Mouse (Mus musculus): ENCODE results near the gene C2cd2.
A peak's percentile ranks its signal among the peaks of the same experiment; 100 is the strongest.

C2cd2 gene

DNA sequence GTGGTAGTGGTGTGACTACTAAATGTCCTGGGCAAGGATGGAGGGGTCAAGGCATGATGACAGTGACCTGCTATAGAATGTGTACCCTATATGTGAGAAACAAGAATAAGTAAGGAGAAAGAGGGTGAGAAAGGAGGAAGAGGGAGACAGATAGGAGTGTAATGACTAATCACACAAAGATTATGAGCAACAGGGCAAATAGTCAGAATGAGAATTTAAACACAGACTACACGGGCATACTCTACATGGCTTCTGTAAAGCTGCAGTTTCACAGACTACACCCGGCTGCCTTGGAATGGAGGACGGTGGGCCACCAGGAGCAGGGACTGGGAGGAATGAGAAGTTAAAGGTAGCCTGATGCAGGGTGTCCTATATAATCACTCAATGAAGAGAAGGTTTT, 84.9 kb downstream of the C2cd2 start:
- DNase-seq, result no peak

DNA sequence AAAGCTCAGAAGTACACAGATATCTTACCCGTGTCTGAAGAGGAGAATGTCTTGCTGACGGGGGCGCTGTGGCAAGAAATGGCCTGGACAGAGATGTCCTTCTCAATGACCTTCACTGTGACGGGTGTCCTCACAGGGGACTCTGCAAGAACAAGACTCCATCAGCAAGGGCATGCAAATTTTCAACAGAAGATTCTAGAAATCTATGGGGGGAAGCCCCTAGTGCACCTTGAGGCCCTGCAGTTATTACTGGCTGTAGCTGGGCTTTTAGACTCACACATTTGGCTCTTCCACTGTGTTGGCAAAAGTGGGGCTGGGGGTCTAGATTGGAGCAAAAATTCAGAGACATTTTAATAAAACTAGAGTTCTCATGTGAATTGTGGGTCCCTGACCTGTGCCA, 87.3 kb downstream of the C2cd2 start:
- no peak for DNase-seq

DNA sequence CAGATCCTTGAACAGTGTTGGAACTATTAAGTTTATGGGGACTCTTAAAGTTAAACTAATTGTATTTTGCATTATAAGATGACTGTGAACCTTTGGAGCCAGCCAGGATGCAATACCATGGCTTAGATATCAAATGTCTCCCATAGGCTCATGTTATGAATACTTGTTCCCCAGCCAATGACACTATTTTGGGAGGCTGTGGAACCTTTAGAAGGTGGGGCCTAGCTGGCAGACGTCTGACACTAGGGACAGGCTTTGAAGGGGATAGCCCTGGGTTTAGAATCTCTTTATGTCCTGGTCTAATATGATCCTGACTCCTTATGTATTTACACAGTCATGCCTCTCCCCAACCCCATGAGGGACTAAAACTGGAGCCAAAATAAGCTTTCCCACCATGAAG, 88.0 kb downstream of the C2cd2 start:
- no peak for DNase-seq

DNA sequence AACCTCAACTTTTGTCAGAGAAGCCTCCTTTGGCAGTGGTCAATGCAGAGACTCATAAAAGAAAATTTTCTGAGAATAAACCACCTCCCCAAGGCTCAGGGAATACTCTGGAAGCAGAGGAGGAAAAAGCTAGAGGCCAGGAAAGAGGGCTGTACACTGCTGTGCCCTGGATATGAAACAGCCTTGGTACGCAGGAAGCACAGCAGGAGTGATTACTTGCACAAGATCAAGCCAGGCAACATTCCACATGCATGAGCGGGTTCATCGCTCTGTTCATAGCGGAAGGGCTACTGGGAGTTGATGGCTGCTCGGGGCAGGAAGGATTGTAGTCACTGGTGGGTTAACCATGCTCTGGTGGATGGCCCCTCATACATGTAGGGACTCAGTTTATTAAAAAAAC, 89.7 kb downstream of the C2cd2 start:
- DNase-seq, result no peak

DNA sequence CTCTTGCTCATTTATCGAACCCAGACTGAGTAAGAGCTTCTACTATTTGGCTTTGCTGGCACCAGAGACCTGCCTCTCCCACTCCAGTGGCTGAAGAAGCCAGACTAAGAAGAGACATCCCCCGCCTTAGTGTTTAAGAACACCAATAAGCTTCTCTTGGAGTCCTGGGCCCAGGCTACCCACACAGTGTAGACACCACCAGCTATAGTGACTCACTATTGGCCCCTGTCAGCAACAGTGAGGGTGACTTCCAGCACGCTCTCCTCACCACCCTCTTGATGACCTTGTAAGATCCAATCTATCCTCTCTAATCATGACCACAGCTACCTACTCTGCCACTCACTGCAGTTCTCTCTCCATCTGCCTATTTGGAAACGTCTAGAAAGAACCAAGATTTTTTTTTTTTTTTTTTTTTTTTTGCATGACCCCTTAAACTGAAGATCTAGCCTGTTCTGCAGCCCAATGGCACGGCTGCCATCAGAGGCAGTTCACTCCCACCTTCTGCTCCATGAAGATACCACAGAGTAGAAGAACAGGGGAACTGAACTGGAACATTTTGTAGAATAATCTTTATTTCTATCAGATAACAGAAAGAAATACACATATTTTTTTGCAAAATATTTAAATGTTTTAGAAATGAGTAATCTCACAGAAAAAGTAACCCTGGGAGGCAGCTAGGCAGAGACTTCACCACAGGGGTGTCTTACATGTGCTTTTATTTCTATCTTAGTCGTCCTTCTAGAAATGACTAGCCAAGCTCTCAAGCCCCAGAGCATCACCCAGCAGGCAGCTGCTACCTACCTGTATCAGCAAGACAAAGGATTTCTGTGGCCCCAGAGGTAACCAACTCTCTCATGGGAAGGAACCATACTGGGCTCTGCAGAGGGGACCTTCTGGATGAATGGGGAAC, 93.0 kb downstream of the C2cd2 start:
- no peak for DNase-seq

DNA sequence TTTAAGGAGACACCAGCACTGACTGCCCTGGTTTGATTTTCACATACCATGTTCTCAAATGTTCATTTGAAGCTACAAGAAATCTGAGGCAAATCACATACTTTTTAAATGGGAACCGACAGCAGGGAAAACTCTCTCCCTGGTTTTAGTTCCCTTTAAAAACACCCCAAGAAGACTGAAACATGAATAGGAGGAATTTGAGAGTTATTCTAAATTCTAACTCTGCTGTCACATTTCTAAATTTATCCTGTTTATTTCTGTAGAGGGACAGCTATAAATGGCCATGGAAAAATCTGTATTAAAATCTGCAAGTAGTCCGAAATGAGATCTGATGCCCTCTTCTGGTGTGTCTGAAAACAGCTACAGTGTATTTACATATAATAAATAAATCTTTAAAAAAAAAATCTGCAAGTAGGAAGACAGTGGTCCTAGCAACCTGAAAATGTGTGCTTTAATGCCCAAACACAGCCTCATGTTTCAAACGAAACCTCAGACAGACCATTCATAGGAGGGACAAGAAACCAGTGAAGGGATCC, 98.4 kb downstream of the C2cd2 start:
- no peak for DNase-seq

DNA sequence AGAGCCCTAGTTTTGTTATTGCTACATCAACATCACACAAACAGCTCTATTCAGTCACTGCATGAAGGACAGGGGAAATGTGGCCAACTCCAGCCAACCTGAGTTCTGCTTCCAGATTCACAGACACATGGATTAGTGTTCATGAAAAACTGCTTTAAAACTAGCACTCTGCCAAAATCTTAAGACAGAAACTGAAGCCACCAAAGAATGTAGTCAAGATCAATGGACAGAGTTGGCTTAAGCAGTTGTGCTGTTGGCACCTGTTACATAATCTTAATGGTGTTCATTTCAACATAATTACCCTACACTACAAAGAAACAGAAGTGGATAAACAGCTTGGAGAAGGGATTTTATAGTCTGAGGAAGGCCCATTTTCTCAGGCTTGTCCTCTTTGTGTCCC, 106.3 kb downstream of the C2cd2 start:
- no peak for DNase-seq

DNA sequence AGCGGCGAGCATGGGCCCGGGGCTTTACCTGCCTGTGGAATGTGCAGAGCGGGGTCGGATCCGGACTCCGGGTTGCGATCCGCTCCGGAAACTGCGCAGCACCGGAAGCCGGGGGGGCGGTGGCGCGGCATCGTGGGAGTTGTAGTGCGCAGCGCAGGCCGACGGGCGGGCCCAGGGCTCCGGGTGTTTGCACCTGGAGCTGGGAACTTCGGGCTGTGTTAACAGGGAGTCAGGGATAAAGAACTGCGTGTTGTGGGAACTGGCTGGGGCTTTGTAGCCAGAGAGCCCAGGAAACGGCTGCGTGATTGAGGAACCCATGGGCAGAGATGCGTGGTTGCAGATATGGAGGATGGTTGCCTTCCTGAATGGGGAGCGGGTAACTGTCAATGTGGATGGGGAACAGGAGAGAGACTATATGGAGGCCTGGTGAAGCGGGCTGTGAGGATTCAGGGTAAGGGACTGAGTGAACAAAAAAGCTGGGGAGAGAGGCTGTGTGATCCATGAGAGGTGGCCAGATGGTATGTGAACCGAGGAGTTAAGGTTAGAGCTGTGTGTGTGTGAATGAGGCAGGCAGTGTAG, 110.6 kb downstream of the C2cd2 start, which contains the start of gene Prdm15:
Gene Prdm15, minus strand, starts transcription at position 110 of the 579 bp plus-strand sequence.
- peak; percentile 85 for DNase-seq

DNA sequence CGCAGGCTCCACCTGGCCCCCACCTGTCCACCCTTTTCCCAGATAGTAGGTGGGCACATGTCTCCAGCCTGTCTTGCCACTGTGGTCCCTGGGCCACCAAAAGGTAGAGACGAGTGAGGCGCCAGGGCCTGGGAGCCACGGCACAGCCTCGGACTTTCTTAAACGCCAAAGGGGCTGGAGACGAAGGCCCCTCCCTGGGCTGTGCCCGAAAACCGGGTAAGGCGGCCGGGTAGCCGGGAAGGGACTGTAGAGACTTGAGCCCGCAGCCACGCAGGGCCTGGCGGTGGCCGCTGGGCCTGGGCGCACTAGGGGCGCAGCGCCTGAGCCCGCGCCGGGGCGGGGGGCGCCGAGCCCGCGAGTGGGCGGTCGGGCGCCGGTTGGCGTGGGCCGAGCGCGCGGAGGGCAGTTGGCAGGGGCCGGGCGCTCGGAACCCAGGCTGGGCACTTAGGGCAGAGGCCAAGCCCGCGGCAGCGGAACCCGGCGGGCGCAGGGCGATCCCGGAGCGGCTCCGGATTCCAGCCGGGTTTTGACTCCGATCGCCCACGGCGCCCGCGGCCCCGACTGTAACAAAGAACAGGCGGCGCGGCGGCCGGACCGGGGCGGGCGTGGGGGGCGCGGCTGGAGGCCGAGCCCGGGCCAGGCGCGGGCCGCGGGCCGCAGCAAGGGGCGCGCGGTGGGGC, 111.2 kb downstream of the C2cd2 start:
- peak; percentile 88 for DNase-seq

DNA sequence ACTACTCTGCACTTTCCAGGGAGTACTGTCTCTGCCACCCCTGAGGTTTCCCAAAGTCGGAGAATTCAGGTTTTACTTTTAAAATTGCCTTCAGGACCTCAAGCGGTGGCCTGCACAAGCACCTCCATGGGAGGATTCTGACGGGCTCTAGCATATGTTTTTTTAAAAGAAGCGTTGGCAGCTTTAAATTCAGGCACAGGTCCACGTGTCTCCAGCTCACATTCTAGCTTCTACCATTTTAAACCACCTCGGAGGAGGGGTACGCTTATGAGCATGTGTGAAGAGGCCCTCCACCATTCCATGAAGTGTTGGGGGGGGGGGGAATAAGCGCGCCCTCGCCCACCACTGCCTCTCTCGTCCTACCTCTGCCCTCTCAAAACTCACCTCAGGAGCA, 111.7 kb downstream of the C2cd2 start:
- DNase-seq, result peak; percentile 61

DNA sequence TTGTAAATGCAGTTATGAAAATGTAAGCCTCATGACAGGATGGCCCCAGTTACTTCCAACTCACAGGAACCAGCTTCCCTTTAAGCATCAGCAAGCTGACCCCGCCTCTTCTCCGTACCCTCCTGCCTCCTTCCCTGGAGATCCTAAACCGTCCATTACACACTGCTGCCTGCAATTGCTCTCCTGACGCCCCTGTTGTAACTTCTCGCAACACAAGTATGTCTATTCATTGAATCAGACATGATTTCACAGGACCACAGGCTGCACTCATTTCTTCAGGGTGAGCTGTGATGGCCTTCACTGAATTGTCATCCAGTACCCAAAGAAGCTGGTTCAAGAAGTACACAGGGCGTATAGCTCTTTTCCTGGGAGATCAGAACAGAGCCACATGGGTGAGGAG, 113.6 kb downstream of the C2cd2 start:
- DNase-seq, result no peak

DNA sequence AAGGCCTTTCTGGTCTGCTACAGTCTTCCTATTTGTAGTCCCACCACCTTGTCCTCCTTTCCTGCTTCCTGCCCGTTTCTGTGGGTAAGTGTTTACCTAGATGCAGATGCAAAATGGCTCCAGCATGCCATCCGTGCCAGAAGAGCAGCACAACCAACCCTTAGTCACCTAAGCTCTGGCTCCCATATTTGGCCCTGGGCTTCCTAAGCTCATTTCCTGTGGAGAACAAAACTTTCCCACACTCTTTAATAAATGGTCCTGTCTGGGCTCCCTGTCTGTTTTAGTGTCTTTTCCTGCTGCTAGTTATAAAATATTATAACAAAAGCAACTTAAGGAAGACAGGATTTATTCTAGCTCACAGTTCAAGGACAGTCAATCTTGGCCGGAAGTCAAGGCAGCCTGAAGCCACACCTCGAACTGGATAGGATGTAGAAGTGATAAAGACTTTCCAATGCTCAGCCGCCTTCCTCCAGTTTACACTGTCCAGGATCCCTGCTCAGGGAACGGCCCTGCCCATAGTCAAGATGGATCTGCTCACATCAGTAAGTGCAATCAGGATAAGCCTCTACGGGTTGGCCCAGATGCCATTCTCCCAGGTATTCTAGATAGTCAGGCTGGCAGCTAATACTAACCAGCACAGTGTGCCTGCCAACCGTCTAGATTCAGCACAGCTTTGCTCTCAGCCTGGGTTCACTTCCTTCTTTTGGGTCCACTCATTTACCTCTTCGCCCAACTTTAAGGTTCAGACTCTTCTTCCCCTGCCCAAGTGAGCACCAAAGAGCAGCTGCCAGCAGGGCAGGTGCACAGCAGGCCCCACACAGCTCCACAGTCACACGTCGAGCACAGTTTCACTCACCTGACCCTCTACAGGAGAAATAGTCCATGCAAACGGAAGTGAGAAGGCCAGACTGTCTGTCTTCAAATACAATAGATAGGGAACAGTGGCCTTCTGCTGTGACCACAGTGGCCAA, 117.1 kb downstream of the C2cd2 start:
- no peak for DNase-seq

DNA sequence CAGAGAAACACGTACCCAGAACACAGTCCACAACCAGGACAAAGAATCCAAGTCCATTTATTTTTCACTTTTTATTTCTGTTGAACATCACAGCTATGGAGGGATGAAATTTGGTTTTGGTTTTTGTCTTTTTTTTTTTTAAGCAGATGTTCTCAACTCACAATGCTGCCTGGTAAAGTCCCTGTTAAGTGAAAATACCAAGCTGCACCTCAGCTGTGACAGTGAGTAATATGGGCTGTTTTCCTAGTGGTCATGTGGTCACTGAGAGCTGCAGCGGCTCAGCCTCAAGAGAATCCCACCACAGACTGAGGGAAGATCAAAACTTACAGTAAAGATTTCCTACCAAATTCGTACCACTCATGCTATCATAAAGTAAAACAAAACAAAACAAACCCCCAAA, 130.2 kb downstream of the C2cd2 start:
- DNase-seq, result no peak

DNA sequence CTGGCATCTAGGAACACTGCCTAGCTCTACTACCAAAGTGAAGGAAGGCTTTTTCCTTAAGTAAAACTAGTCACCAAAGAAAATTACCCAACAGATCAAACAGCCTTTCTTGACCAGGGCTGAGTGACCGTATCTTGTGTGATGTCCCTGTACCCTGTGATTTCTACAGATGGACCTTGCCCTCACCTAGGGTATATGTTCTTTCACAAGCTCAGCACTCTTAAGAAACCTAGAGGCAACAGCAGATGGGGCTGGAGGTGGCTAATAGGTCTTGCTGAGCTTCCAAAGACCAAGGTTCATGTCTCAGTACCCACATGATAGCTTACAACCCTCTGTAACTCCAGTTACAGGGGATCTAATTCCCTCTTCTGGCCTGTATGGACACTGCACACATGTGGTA, 134.2 kb downstream of the C2cd2 start:
- DNase-seq, result no peak

DNA sequence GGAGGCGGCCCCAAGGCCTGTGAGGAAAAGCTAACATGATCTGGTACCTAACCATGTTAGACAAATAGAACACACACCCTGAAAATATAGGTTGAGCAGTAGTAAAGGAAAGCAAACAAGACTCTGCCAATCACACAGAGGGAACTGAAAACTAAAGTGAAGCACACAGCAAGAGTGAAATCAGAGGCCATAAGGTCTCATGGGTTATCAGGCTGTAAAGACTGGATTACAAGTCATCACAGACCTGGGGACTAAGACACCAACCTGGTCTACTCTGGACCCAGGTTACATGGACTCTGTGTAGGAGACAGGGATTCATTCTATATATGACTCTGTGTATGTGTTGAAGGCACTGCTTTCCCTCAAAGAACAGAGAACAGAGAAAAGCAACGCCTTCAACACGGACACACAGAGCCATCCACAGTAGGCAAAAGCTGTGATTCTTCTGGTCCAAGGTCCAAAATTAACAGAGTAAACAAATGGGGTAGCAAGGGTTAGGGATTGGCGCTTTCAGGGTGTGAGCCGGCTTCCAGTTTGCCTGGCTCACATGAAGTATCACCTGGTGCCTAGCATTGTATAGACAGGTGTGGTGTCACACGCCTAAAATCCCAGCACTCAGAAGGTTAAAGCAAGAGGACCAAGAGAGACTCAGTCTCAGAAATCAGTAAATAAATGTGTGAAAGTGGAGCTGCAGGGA, 138.9 kb downstream of the C2cd2 start:
- DNase-seq, result no peak

DNA sequence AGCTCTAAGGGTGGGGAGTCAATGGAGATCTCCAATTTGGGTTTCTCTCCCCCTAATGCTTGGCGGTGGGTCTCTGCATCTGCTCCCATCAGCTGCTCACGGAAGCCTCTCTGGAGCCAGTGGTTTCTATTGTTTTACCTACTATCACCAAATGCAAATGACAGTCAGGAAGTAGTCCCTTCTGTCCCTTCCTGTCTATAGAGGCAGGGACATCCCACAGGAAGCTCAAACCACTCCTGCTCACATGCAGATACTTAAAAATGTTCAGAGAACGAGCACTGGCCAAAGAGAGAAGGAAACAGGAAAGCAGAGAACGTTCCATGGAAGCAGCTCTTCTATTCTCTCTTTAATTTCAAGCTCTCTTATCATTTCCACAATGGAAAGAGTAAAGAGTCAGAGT, 142.9 kb downstream of the C2cd2 start:
- no peak for DNase-seq

DNA sequence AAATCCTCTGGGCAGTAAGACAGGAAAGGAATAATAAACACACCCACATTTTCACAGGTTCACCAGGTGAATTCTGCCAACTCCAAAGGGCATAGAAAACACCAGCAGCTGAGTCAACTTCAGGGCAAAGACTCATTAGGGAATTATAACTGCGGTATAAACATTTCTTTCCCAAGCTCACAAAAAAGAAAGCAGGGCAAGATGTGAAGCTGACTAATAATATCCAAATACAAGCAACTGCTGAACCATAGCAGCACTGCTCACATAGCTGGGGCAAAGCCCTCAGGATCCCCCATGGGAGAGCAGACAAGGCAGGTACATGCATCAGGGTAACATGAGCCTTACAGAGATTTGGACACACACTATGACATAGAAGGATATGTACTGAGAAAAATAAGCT, 145.0 kb downstream of the C2cd2 start:
- no peak for DNase-seq

DNA sequence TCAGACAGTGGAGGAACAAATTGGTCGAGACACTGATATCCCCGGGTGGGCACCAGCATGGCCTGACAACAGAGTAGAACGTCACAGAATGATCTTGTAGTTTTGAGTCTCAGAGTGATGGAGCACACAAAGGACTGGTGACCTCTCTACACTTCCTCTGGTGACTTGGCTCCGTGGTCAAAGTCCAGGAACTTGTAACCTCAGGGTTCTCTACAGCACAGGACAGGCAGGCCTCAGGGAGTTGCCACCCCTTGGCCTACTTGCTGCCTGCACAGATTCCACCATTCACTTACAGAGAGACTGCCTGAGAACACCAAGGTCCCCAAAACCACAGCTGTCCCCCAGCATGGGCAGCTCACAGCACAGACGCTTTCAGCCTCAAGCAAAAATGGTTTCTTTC, 147.1 kb downstream of the C2cd2 start:
- DNase-seq, result no peak

DNA sequence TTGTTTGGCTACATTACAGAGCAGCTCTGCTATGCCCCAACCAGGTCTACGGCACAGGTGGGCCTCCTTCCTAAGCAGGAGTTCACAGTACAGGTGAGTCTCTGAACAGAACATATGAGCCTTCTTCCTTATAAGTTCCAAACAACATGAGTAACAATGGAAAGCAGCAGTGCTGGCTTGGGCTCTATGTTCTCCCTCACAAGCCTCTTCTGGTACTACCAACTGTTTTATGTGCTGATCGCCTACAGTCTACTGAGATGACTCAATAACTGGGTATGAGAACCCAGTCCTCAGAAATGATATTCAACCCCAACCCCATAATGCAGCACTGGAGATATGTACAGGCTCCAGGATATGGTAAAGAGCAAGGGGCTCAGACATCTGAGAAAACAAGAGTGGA, 148.3 kb downstream of the C2cd2 start:
- peak; percentile 54 for DNase-seq

DNA sequence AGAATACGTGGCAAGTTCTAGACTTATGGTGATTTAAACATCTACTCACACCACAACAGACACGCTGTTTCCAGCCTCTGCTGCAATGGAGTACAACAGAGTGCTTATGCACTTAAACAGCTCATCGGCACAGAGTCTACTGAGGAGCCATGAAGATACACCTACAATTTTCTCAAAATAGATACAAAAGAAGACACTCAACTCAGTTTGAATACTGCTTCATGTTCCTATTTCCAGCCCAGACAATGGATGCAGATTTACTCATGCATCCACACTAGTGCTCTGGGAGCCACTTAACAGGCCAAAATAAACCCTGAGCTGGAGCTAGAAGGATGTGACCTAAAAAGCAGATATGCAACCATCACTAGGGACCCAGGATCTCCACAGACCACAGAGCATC, 153.5 kb downstream of the C2cd2 start:
- DNase-seq, result no peak

DNA sequence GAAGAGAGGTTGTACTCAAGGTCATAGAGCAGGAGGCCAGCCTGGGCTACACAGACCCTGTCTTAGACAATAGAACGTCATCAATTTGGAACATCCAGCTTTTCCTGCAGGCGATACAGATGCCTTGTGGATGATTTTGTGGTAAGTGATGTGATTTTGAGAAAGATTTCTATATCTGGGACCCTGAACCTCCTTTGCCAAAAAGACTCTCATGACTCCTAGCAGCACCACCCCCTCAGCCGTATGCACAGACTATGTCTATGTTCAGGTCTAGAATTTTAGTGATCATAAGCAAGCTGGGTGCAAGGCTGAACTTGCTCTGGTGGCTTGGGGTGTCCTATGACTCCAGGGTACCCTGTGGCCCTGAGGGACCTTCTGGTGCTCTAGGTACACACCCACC, 156.8 kb downstream of the C2cd2 start:
- DNase-seq, result no peak

Data from layer of hippocampus, adult 9-11 months (tissue).